ENCODE assay signal across 9 mouse cellular contexts in the genomic region with DNA sequence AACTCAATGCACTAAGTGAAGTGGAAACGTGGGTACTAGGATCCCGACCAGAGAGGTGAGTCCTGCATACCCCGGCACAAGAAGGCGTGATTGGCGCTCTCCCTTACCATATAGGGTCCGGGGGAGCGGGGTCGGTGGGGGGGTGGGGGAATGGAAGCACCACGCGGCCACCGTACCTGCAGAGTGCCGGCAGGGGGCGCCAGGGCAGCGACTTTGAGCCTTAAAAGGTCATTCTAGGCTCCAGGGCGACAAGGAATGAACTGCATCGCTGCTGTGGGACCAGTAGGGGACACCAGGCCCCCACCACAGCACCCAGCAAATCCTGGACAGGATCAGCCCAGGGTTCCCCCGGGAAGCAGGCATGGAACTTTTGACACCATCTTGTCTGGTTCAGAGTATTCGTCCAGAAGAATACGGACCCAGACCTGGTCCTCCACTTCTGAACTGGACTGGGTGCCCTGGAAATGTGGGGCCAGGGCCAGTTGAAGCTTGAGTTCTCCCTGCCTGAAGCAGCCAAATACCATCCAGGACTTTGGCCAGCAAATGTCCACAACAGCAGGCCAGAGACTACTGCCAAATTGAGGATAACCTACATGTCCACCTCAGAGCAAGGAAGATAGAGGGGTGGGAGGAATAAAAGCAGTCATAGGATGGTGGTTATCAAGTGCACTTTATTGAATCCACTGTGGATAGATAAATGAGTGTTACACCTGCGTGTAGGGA. TPM values are rescaled to one million over a fixed set of nuclear protein-coding genes. Genes with fewer than 3 reads are reported as not detected.
A peak's percentile ranks its signal among the peaks of the same experiment; 100 is the strongest.
DNase-seq lines count a peak whose midpoint lies in the region; ATAC-seq and TF ChIP-seq lines count a peak whose summit lies in the region.
"Had no signal": no experiment of that assay in that cellular context is flagged by ENCODE, and none has a peak within 500 bp of the region (broad histone marks: within the 10 kb centered on the region; RNA-seq: fewer than 3 reads in every experiment).

No protein-coding gene starts in this region.

- intact Hi-C loops in heart, postnatal 10 days (cut with DNase I), result loop anchor here (1.0 to 5.0 kb wide), 6 partner anchors 37 to 166 kb away; a partner anchor contains a TSS

- peak overlapping the region; percentile 98 for H3K27ac ChIP-seq in brown adipose tissue, adult 24 weeks (replicated peaks; ENCODE audit: low read depth, low read length)
- H3K27ac ChIP-seq in forebrain, embryonic 11.5 days (ENCODE audit: low read depth, low read length), result no peak overlapping the region
- H3K27ac ChIP-seq in lung, embryonic 14.5 days (ENCODE audit: low read depth), result no peak overlapping the region
- H3K27ac ChIP-seq in olfactory bulb, adult 2 months (ENCODE audit: insufficient read depth, low read depth, low read length), result no peak overlapping the region
- no peak overlapping the region for H3K27ac ChIP-seq in thymus, adult 2 months (ENCODE audit: control insufficient read depth, insufficient read depth, low read length)

- peak overlapping the region; percentile 33; the same call in 1 of the 2 replicates for H3K4me2 ChIP-seq in forebrain, embryonic 11.5 days (ENCODE audit: low read depth, low read length, severe bottlenecking)
- peak overlapping the region; percentile 69 for H3K4me2 ChIP-seq in lung, embryonic 14.5 days

- peak; percentile 84 for ATAC-seq in forebrain, embryonic 11.5 days (replicated peaks; ENCODE audit: low FRiP score)
- peak; percentile 85 for ATAC-seq in lung, embryonic 14.5 days (ENCODE audit: insufficient read depth)

- H3K4me1 ChIP-seq in E14TG2a.4 (replicated peaks; ENCODE audit: low read depth, low read length), result peaks cover 75% of the 10 kb centered on the region
- no peaks in the 10 kb centered on the region for H3K4me1 ChIP-seq in brown adipose tissue, adult 24 weeks (ENCODE audit: control insufficient read depth, insufficient read depth, insufficient read length, low read length)
- no peaks in the 10 kb centered on the region; the same call in 1 of the 2 replicates for H3K4me1 ChIP-seq in forebrain, embryonic 11.5 days (replicated peaks; ENCODE audit: control insufficient read depth, insufficient read depth, low read length)
- peaks cover 11% of the 10 kb centered on the region; the same call in 1 of the 2 replicates for H3K4me1 ChIP-seq in lung, embryonic 14.5 days (ENCODE audit: insufficient read depth)
- H3K4me1 ChIP-seq in olfactory bulb, adult 2 months (ENCODE audit: control insufficient read depth, insufficient read depth, low read length), result peaks cover 3% of the 10 kb centered on the region; the same call in 1 of the 2 replicates
- peaks cover 26% of the 10 kb centered on the region for H3K4me1 ChIP-seq in thymus, adult 2 months (replicated peaks; ENCODE audit: control insufficient read depth, insufficient read depth, low read length)

- H3K4me3 ChIP-seq in E14TG2a.4 (replicated peaks; ENCODE audit: low read length), result peak overlapping the region; percentile 76
- peak overlapping the region; percentile 89 for H3K4me3 ChIP-seq in brown adipose tissue, adult 24 weeks (ENCODE audit: insufficient read depth, low read depth, low read length)
- no peak overlapping the region for H3K4me3 ChIP-seq in forebrain, embryonic 11.5 days (ENCODE audit: low read depth, low read length)
- H3K4me3 ChIP-seq in lung, embryonic 14.5 days (ENCODE audit: low read depth, low read length), result peak overlapping the region; percentile 7; the same call in 1 of the 2 replicates
- no peak overlapping the region for H3K4me3 ChIP-seq in olfactory bulb, adult 2 months (ENCODE audit: insufficient read depth, low read depth, low read length)
- no peak overlapping the region for H3K4me3 ChIP-seq in thymus, adult 2 months (ENCODE audit: control insufficient read depth, insufficient read depth, low read length)

- H3K9me3 ChIP-seq in E14TG2a.4 (ENCODE audit: low read length), result peaks cover 23% of the 10 kb centered on the region
- no peaks in the 10 kb centered on the region for H3K9me3 ChIP-seq in forebrain, embryonic 11.5 days (ENCODE audit: control insufficient read depth, low read length)
- H3K9me3 ChIP-seq in lung, embryonic 14.5 days (ENCODE audit: low read depth, low read length), result no peaks in the 10 kb centered on the region

- H3K9ac ChIP-seq in forebrain, embryonic 11.5 days (ENCODE audit: low read length), result no peak overlapping the region
- no peak overlapping the region for H3K9ac ChIP-seq in lung, embryonic 14.5 days

- TF ChIP-seq POLR2A in olfactory bulb, adult 2 months (IDR thresholded peaks at IDR 0.05; ENCODE audit: insufficient read depth, low read depth, low read length), result no peak
- no peak for TF ChIP-seq POLR2A in thymus, adult 2 months (IDR thresholded peaks at IDR 0.05; ENCODE audit: control insufficient read depth, extremely low read depth, insufficient read depth, low read length, poor library complexity)

- peak; percentile 64 for TF ChIP-seq CTCF in E14TG2a.4 (conservative IDR thresholded peaks at IDR 0.05; ENCODE audit: low read length)
- peak; percentile 94 for TF ChIP-seq CTCF in lung, embryonic 14.5 days (IDR thresholded peaks at IDR 0.05; ENCODE audit: low read depth)
- peak; percentile 69 for TF ChIP-seq CTCF in olfactory bulb, adult 2 months (IDR thresholded peaks at IDR 0.05; ENCODE audit: insufficient read depth, low read depth, low read length)
- TF ChIP-seq CTCF in thymus, adult 2 months (IDR thresholded peaks at IDR 0.05; ENCODE audit: borderline replicate concordance, control insufficient read depth, extremely low read depth, insufficient read depth, low read length, poor library complexity), result peak; percentile 89

- peaks cover 7% of the 10 kb centered on the region; the same call in 1 of the 2 replicates for H3K36me3 ChIP-seq in E14TG2a.4 (ENCODE audit: insufficient read depth, low read length)
- no peaks in the 10 kb centered on the region for H3K36me3 ChIP-seq in forebrain, embryonic 11.5 days (ENCODE audit: control insufficient read depth, insufficient read depth, low read length)
- H3K36me3 ChIP-seq in lung, embryonic 14.5 days (ENCODE audit: insufficient read depth), result no peaks in the 10 kb centered on the region
- no peaks in the 10 kb centered on the region for H3K36me3 ChIP-seq in thymus, adult 2 months (ENCODE audit: control insufficient read depth, insufficient read depth, low read length)

- peak; percentile 88 for DNase-seq in forebrain, embryonic 11.5 days (ENCODE audit: low spot score)
- peak; percentile 83 to 90 for DNase-seq in heart, postnatal 10 days
- DNase-seq in kidney, postnatal 4 days, result peak; percentile 90 to 94
- peak; percentile 94 for DNase-seq in lung, embryonic 14.5 days
- DNase-seq in thymus, adult 2 months, result peak; percentile 73

- no peaks in the 10 kb centered on the region for H3K27me3 ChIP-seq in E14TG2a.4 (ENCODE audit: insufficient read depth, low read length)
- H3K27me3 ChIP-seq in forebrain, embryonic 11.5 days (ENCODE audit: control insufficient read depth, insufficient read depth, low read length), result no peaks in the 10 kb centered on the region
- H3K27me3 ChIP-seq in lung, embryonic 14.5 days (ENCODE audit: insufficient read depth, low read length), result no peaks in the 10 kb centered on the region
- H3K27me3 ChIP-seq in thymus, adult 2 months (ENCODE audit: control insufficient read depth, insufficient read depth, low read length), result no peaks in the 10 kb centered on the region

- WGBS in forebrain, embryonic 11.5 days, result 9% methylated on average over 20 of the region's 20 CpGs
- WGBS in lung, embryonic 14.5 days, result 7% methylated on average over 20 of the region's 20 CpGs
- WGBS in olfactory bulb, adult 2 months, result 10% methylated on average over 20 of the region's 20 CpGs
- 9% methylated on average over 20 of the region's 20 CpGs for WGBS in thymus, adult 2 months

RNA-seq across cellular contexts. Expression of a gene that starts 1.5 kb away (rescaled TPM):
- 117 and 134 TPM in 2 replicates for polyA plus RNA-seq in brown adipose tissue, adult 24 weeks (2012; ENCODE audit: insufficient read depth, insufficient read length, missing spikeins)
- 9.4 and 9.7 TPM in 2 replicates for polyA plus RNA-seq in forebrain, embryonic 11.5 days (2014; fragmentation: Nextera tagmentation; extraction: Ambion mirVana)
- total RNA-seq in heart, postnatal 10 days (2021), result 100 to 1,000 TPM; 104 to 117 TPM
- 164 and 183 TPM in 2 replicates for polyA plus RNA-seq in lung, embryonic 14.5 days (2014; fragmentation: Nextera tagmentation; extraction: Ambion mirVana)
- polyA plus RNA-seq in olfactory bulb, adult 2 months (2012; ENCODE audit: insufficient read depth, insufficient read length, low replicate concordance, missing spikeins), result not detected in 2 replicates
- 309 and 397 TPM in 2 replicates for polyA plus RNA-seq in thymus, adult 2 months (2012; rRNA removed)

RNA-seq across cellular contexts. Expression of a gene that starts 8.6 kb away (rescaled TPM):
- polyA plus RNA-seq in brown adipose tissue, adult 24 weeks (2012; ENCODE audit: insufficient read depth, insufficient read length, missing spikeins), result 2.1 TPM in 1 of 2 replicates, not detected in the other
- not detected in 2 replicates for polyA plus RNA-seq in forebrain, embryonic 11.5 days (2014; fragmentation: Nextera tagmentation; extraction: Ambion mirVana)
- under 1 TPM in 1 of 2 experiments, not detected in 1; 0.69 TPM for total RNA-seq in heart, postnatal 10 days (2021)
- polyA plus RNA-seq in lung, embryonic 14.5 days (2014; fragmentation: Nextera tagmentation; extraction: Ambion mirVana), result 0.49 and 1.1 TPM in 2 replicates
- polyA plus RNA-seq in olfactory bulb, adult 2 months (2012; ENCODE audit: insufficient read depth, insufficient read length, low replicate concordance, missing spikeins), result not detected in 2 replicates
- polyA plus RNA-seq in thymus, adult 2 months (2012; rRNA removed), result 4.7 and 5.9 TPM in 2 replicates
- total RNA-seq: layer of hippocampus, adult 18-20 months had no signal

RNA-seq across cellular contexts. Expression of a gene that starts 19.8 kb away (rescaled TPM):
- not detected in 2 replicates for polyA plus RNA-seq in brown adipose tissue, adult 24 weeks (2012; ENCODE audit: insufficient read depth, insufficient read length, missing spikeins)
- polyA plus RNA-seq in forebrain, embryonic 11.5 days (2014; fragmentation: Nextera tagmentation; extraction: Ambion mirVana), result not detected in 2 replicates
- total RNA-seq in heart, postnatal 10 days (2021), result not detected
- polyA plus RNA-seq in lung, embryonic 14.5 days (2014; fragmentation: Nextera tagmentation; extraction: Ambion mirVana), result not detected in 2 replicates
- polyA plus RNA-seq in olfactory bulb, adult 2 months (2012; ENCODE audit: insufficient read depth, insufficient read length, low replicate concordance, missing spikeins), result not detected in 2 replicates
- not detected in 2 replicates for polyA plus RNA-seq in thymus, adult 2 months (2012; rRNA removed)
- total RNA-seq: layer of hippocampus, adult 18-20 months had no signal

RNA-seq across cellular contexts. Expression of a gene that starts 42.1 kb away (rescaled TPM):
- not detected in 2 replicates for polyA plus RNA-seq in brown adipose tissue, adult 24 weeks (2012; ENCODE audit: insufficient read depth, insufficient read length, missing spikeins)
- 5.6 and 8.1 TPM in 2 replicates for polyA plus RNA-seq in forebrain, embryonic 11.5 days (2014; fragmentation: Nextera tagmentation; extraction: Ambion mirVana)
- total RNA-seq in heart, postnatal 10 days (2021), result 1 to 10 TPM; 2.4 to 3.8 TPM
- polyA plus RNA-seq in lung, embryonic 14.5 days (2014; fragmentation: Nextera tagmentation; extraction: Ambion mirVana), result 35.4 and 42.5 TPM in 2 replicates
- not detected in 2 replicates for polyA plus RNA-seq in olfactory bulb, adult 2 months (2012; ENCODE audit: insufficient read depth, insufficient read length, low replicate concordance, missing spikeins)
- 39.0 and 60.9 TPM in 2 replicates for polyA plus RNA-seq in thymus, adult 2 months (2012; rRNA removed)

RNA-seq across cellular contexts. Expression of a gene that starts 51.8 kb away (rescaled TPM):
- not detected in 2 replicates for polyA plus RNA-seq in brown adipose tissue, adult 24 weeks (2012; ENCODE audit: insufficient read depth, insufficient read length, missing spikeins)
- polyA plus RNA-seq in forebrain, embryonic 11.5 days (2014; fragmentation: Nextera tagmentation; extraction: Ambion mirVana), result 22.3 and 23.5 TPM in 2 replicates
- total RNA-seq in heart, postnatal 10 days (2021), result under 1 TPM in 1 of 2 experiments, not detected in 1; 0.22 TPM
- 5.6 and 7.1 TPM in 2 replicates for polyA plus RNA-seq in lung, embryonic 14.5 days (2014; fragmentation: Nextera tagmentation; extraction: Ambion mirVana)
- not detected in 2 replicates for polyA plus RNA-seq in olfactory bulb, adult 2 months (2012; ENCODE audit: insufficient read depth, insufficient read length, low replicate concordance, missing spikeins)
- polyA plus RNA-seq in thymus, adult 2 months (2012; rRNA removed), result 1.4 and 1.6 TPM in 2 replicates

Comparison
In these comparisons a context has a peak if more than half of its experiments do, and no peak if none do; other contexts are left out.
1. H3K4me3 ChIP-seq: peak in E14TG2a.4 (single experiment), brown adipose tissue, adult 24 weeks (single experiment) and lung, embryonic 14.5 days (single experiment); none in forebrain, embryonic 11.5 days (single experiment), olfactory bulb, adult 2 months (single experiment) and thymus, adult 2 months (single experiment).
2. Peak in every context shown above with its lines, with median percentiles within 50 percentile points of each other: CTCF ChIP-seq and DNase-seq.